Mouse (Mus musculus) myocyte (in vitro differentiated cells): Measurements from ENCODE around the gene Ccl20.

Source experiments
- CEBPB ChIP-seq: IDR thresholded peaks from 2 replicates; pipeline ENCODE4 v1.6.1; 2011; ENCODE audit warnings: mild to moderate bottlenecking, moderate library complexity; ENCODE audit not compliant: poor library complexity, insufficient read depth, severe bottlenecking
- E2F4 ChIP-seq: IDR thresholded peaks from one replicate; pipeline ENCODE4 v1.6.1; 2011; ENCODE audit warnings: mild to moderate bottlenecking, control low read depth, moderate library complexity; ENCODE audit not compliant: insufficient read depth
- MAX ChIP-seq: IDR thresholded peaks from one replicate; pipeline ENCODE4 v1.6.1; 2011; ENCODE audit warnings: low read depth, mild to moderate bottlenecking, control low read depth
- MYOD1 ChIP-seq, 3 experiments: IDR thresholded peaks; one replicate each; pipeline ENCODE4 v1.6.1; 2011; ENCODE audit warnings: control low read depth in 2 of 3, low read depth in 2 of 3, mild to moderate bottlenecking in 2 of 3, moderate library complexity in 1 of 3; ENCODE audit not compliant: insufficient read length in 2 of 3, control insufficient read depth in 1 of 3
- MYOG ChIP-seq, 3 experiments: IDR thresholded peaks; one replicate each; pipeline ENCODE4 v1.6.1; 2011; ENCODE audit warnings: control low read depth in 2 of 3, low read depth in 2 of 3, mild to moderate bottlenecking in 2 of 3; ENCODE audit not compliant: insufficient read length in 2 of 3, control insufficient read depth in 1 of 3, insufficient read depth in 1 of 3
- POLR2A ChIP-seq: IDR thresholded peaks from one replicate; pipeline ENCODE4 v1.6.1; 2011; ENCODE audit warnings: low read depth, mild to moderate bottlenecking, control low read depth, moderate library complexity; ENCODE audit not compliant: insufficient read length
- POLR2AphosphoS2 ChIP-seq: IDR thresholded peaks from one replicate; pipeline ENCODE4 v1.6.1; 2011; ENCODE audit warnings: low read depth, control low read depth; ENCODE audit not compliant: insufficient read length
- REST ChIP-seq: IDR thresholded peaks from one replicate; pipeline ENCODE4 v1.6.1; 2011; ENCODE audit warnings: mild to moderate bottlenecking, control low read depth, moderate library complexity; ENCODE audit not compliant: insufficient read depth, insufficient read length
- SRF ChIP-seq: IDR thresholded peaks from one replicate; pipeline ENCODE4 v1.6.1; 2011; ENCODE audit warnings: low read depth; ENCODE audit not compliant: control insufficient read depth, insufficient read length
- TCF12 ChIP-seq: IDR thresholded peaks from one replicate; pipeline ENCODE4 v1.6.1; 2011; ENCODE audit warnings: mild to moderate bottlenecking, control low read depth; ENCODE audit not compliant: poor library complexity, insufficient read depth, severe bottlenecking
- TCF3 ChIP-seq: IDR thresholded peaks from one replicate; pipeline ENCODE4 v1.6.1; 2011; ENCODE audit warnings: low read depth, control low read depth; ENCODE audit not compliant: insufficient read length
- USF1 ChIP-seq: IDR thresholded peaks from one replicate; pipeline ENCODE4 v1.6.1; 2011; ENCODE audit warnings: low read depth, mild to moderate bottlenecking, control low read depth, moderate library complexity

GRCm38 (mm10) chr1:83099580-83100137, 16.9 kb upstream of the Ccl20 start:
- TF ChIP-seq SRF: no peak
- no peak for TF ChIP-seq POLR2A
- no peak for TF ChIP-seq E2F4
- TF ChIP-seq REST: no peak
- no peak for TF ChIP-seq MYOD1 (IDR thresholded peaks at IDR 0.05; ENCODE audit: control insufficient read depth in 1 of 3, insufficient read length in 2 of 3, low read depth in 2 of 3)
- no peak for TF ChIP-seq POLR2AphosphoS2
- no peak for TF ChIP-seq MAX
- no peak for TF ChIP-seq USF1
- no peak for TF ChIP-seq MYOG (IDR thresholded peaks at IDR 0.05; ENCODE audit: control insufficient read depth in 1 of 3, insufficient read depth in 1 of 3, insufficient read length in 2 of 3, low read depth in 2 of 3)
- no peak for TF ChIP-seq TCF3
- no peak for TF ChIP-seq CEBPB
- no peak for TF ChIP-seq TCF12
